Mouse (Mus musculus) layer of hippocampus, postnatal 25 days (tissue): ENCODE measurements at regions not wholly inside any gene's neighbourhood (a gene's known extent, or its start where the extent isn't known, plus 50 kb on each side); places are given as distances from the start of the nearest gene placed in this dataset.
A peak's percentile ranks its signal among the peaks of the same experiment; 100 is the strongest.

Experiments used
- DNase-seq, 2 experiments: peaks; one replicate each; pipeline ENCODE4 v3.0.0; 2022; ENCODE audit warnings: mixed read lengths in 2 of 2, low spot score in 1 of 2; ENCODE audit errors: extremely low spot score in 1 of 2

DNA sequence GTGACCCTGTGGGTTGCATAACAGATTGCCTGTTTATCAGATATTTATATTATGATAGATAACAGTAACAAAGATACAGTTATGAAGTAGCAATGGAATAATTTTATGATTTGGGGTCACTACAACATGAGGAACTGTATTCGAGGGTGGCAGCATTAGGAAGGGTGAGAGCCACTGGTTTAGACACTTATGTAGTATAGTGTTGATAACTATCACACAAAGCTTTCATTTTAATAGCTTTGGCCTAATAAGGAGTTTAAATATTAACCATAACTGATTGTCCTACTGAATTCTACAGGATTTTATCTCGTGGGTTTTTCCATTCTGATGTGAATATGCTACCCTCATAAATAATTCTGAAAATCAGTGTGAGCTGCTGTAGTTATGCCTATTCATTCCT lies 538.6 kb upstream of the Cited2 start:
- no peak for DNase-seq

DNA sequence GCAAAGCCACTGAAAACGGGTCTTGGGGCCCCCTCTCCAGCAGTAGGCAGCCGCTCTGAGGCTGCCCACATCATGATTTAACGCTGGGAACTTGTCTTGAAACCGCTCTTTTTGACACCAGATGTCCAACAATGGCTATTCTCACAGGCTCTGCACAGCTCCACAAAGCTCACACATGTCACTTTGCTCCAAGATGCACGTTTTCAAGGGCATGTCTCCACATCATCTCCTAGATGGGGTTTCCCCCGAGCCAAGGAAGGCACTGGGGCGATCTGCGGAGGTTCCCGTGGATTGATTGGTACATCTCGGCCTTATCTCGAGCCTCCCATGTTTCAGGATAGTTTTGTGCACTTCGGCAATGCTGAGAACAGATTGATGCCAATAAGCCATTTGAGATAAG lies 526.8 kb upstream of the Cited2 start:
- DNase-seq = no peak

DNA sequence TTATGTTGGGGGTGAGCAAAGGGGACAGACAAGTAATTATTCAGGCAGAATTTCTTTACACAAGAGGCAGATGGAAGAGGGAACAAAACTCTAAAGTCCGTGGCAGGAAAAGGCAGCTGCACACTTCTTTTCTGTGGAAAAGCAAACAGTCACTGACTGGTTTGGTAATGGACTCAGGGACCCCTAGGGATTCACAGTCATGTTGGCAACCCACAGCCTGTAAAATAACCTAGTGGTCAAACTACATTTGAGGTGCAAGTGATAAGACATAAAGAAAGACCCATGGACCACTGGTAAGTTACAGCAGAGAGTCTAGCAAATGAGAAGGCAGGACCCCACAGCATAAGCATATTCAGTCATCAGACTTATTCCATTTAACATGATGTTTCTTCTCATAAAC lies 526.4 kb upstream of the Cited2 start:
- no peak for DNase-seq

DNA sequence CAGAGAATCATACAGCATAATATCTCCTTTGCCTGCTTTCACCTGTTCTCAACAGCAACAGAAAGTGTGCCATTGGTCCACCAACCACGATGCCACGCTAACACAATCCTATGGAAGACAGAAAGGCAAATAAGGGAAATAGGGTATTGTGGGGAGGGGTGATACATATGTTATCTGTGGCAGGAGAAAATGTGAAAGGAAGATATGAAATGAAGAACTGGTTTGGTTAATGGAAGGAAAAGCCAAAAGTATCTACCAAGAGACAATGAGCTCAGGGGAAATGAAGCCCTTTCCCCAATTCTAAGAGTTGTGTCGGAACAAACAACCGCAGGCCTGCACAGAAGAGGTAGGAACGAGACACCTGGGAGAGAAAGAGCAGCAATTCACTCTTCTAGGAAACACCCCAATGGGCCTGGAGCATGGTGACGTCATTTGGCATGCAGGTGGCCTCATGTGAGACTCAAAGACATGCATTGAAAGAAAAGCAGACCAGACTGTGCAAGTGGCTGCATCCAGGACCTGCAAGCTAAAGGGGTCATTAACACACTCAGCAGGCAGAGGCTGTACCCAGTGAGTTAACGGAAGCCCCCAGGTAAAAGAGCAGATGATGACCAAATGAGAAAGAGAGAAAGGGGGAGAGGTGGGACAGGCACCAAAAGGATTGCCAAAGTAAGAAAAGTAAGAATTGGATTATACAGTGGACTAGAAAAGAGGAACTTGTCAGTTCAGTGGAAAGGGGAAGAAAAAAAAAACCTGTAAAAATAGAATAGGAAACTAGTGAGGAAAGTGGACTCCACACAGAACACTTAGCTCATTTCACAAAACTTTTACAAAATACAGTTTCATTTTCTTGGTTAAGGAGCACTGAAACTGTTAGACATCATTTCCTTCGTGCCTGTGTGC lies 522.2 kb upstream of the Cited2 start:
- no peak for DNase-seq

DNA sequence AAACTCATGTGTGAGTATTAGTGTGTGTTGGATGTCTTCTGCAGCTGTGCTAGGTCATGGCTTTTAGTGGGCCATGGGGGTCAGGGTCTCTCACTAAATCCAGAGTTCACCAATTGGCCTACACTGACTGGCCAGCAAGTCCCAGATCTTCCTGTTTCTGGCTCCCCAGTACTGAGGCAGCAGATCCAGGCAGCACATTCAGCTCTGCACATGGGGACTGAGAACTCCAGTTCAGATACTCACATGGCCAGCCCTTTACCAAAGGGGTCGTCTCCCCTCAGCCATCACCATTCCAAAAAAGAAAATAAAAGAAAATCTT lies 521.6 kb upstream of the Cited2 start:
- DNase-seq = no peak

DNA sequence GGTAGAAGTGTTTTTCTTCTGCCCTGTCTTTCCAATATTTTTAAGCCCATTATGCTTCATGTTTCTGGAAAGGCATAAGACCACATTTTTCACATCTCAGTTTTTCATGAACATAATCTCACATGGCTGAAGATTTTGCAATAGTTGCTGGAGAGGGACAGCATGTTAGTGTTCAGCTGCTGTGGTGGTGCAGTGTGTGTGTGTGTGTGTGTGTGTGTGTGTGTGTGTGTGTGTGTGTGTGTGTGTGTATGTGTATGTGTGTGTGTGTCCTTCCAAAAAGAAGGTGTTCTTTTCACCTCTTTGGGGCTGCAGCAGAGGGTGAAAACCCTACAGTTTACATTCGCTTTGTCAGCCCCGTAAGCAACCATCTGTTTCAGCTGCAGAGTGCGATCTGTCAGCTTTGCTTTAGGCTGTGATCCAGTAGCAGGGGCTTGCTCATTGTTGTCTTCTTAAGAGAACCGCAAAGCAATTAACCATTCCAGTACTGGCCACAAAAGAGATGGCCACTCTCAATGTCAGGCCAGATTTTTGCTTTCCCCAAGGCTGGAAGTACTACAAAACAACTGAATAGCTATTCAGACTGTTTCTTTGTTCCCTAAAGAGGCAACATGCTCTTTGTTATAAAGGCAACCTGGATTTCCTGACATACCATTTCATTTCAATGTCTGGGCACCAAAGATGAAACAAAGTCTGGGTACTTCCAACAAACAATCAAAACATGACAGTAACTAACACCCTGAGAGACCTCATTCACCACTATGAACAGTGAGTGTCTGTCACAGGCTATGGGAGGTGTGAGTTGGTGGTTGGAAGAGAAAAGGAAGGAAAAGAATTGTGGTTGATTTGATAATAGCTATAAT lies 520.2 kb upstream of the Cited2 start:
- peak in 1 of 2 experiments; percentile 19 for DNase-seq

DNA sequence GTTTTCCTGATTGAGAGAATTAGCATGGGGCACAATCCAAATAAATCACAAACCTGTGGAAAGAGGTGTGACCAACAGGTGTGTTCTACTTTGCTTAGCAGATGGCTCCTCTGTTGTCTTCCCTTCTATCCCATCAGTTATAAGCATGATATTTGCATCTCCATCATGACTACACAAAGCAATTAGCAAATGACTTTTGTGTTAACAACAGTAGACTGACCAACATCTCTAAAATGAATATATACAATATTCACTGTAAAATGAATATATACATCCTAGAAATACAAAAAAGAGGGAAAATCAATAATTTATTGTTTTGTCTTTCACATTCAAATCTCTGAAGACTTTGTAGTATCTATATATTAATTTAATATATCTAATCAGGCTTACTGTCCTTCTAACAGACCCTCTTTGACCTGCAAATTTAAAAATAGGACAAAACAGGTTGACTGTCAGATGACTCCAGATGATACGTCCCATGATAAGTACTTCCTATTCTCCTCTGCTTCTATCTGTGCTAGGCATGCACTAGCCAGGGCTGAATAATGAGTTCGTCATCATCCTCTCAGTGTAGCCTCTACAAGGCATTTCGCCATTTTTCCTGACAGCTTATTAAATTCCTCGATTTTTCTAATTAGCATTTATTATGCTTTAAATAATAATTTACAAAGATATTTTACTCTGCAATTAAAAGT lies 519.5 kb upstream of the Cited2 start:
- DNase-seq = no peak

DNA sequence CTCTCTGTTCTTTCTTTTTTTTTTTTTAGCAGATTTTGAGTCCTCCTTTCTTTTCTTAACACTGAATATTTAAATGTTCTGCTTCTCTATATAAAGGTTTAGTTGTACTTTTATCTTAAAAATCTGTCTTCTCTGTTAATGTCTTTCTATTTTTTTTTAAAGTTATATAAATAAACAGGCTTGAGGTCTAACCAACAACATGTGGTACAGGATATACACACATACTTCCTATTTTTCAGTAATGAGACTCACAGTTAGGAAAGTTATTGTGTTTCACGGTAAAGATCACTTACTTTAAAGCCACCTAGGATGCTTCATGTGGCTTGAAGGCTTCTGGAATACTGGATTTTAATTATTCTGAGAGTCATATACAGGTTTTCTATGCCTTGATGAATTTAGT lies 518.9 kb upstream of the Cited2 start:
- DNase-seq = no peak

DNA sequence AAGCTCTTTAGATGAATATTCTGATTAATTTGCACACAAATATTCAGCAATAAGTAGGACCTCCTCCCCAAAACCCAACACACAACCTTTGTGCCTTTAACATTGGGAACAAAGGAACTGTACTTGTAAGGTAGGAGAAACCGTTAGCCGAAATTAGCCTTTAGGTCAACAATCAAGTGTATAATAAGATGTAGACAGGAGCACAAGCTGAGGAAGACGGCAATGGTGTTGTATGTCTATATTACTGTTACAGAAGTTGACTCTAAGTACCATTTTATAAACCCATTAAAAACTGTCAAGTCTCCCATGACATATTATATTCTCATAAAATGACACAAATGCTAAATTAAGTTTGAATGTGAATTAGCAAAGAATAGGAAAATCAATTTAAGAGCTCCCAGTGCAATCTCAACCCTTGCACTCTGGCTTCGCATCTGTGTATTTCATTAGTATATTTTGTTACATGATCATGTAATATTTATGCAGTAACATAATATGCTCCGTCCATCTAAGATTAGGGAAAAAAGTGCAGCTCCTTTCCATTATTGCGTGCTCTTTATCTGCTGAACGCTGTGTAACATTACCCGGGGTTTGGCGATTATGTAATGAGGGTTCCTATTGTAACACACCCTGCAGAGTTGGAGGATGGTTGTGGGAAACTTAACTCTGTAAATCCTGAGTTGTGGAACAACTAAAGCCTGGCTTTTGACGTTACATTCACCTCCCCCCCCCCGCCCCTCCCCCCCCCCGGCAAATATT lies 510.3 kb upstream of the Cited2 start:
- DNase-seq = no peak

DNA sequence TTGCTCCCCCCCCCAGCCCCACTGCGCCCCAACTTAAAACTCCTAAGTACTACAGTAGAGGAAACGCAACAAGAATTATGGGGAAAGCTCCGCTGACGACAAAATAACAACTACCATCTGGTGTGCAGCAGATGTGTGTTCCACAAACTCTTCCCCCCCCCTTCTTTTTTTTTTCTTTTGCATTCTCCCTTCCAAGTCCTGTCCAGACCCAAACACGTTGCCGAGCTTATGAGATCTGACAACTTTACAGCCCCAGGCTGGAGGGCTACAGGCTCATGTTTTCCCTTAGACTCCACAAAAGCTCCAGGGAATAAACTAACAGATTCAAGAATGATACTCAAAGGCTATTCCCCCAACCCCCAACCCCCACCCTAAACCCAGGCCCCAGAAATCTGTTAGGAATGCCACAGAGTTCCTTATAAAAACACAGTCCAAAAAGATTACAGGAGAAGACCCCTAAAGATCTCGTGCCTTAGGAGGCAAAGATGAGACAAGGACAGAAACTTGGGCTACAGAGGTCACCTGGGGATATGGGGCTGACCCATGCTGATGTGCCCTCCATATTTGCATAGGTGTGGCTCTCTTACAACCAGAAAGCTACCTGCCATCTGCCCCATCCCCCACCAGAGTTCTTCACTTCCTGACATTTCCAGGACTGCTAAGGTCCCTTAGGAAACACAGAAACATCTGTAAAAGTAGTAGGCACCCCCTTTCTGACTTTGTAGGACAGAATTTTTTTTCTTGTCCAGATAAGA lies 509.5 kb upstream of the Cited2 start:
- no peak for DNase-seq

DNA sequence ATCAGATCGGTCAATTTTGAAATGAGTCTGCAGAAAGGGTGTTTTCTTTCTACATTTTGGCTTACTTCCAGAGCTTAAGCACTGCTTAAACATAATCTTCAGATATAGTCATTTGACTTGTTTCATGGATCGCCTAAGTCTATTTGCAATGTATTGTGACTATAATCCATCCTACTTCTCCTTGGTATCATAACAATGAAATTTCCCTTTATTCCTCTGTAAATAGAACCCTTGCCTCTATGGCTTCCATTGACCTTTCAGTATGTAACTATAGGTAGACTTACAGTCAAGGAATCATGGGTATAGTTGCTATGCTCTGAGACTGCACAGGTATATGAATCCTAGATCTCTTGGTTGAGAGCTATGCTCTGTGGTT lies 509.0 kb upstream of the Cited2 start:
- no peak for DNase-seq

DNA sequence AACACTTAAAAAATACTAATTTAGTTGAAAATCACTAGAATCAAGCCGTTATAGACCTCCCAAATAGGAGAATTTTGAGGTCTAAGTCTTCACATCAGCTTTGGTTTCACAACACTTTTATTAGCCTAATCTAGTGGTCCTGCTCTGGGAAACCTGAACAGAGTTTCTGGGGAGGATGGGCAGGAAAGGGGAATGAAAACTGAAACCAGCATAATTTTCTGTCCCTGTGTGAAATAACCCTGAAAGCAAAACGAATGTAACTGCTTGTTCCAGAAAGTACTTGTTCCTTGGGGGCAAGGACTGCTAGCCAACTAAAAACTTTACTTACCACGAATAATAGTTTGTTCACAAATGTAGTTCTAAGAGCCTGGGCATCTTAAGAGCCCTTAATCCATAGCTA lies 508.0 kb upstream of the Cited2 start:
- DNase-seq = no peak

DNA sequence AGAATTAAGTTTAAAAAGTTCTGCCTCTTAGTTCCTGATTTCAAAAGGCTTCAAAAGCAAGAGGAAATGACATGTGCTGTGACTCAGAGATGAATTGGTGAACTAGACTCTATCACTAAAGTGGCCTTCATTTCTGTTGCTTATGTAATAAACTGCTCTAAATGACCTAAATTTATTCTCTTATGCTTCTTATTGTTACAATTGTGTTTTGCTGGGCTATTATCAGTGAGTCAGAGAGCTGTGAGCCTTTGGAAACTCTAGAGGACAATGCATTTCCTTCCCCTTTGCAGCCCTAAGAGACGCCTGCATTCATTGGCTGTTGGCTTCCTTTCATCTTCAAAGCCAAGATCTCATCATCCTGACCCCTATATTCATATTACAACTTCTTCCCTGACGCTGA lies 501.5 kb upstream of the Cited2 start:
- no peak for DNase-seq

DNA sequence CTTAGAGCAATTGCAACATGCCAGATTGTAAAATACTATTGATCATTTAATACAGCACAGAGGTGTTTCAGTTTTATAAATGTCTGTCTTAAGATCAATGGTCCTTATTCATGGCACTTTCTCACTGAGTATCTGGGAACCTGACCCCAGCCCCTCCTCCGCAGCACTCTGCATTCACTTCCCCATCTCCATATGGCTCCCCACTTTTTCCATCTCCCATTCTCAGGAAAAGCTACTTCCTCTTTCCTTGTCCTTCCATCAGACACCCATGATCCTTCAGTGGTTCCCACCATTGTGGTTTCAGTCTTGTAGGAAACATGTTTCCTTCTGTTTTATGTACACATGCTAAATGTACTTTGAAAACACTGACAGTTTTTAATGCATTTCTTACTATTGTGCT lies 497.3 kb upstream of the Cited2 start:
- DNase-seq = no peak

DNA sequence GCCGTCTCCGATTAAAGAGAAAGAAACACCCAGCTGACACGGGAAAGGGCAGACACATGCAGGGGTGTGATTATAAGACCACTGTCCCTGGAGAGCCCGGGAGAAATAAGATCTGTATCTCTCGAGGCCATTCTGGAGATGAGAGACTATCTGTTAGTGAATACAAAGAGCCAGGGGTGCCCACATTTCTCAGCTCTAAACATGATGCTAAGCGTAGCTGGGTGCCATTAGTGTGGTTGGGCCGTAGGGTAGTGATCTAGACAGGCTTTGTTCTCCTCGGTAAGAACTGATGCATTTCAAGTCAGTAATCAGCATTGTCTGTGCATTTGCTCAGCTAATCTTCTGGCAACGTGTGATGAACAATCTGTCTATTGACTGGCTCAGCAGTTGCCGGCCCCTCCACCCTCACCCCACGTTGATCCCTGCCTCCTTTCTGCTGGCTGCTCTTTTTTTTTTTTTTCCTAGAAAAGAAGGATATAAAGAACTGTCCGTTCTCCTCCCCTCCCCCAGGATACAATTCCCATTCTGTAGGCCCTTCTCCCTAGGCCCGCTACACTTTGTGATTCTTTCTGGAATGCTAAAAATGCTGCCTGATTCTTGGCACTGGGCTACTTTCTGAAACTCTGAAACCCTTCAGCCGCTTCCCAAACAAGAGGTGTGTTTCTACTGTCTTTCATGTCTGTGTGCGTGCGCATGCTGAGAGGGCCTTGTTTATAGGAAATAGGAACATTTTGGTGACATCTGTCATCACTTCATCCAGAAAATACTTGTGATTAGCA lies 492.8 kb upstream of the Cited2 start:
- DNase-seq = peak in 1 of 2 experiments; percentile 9

DNA sequence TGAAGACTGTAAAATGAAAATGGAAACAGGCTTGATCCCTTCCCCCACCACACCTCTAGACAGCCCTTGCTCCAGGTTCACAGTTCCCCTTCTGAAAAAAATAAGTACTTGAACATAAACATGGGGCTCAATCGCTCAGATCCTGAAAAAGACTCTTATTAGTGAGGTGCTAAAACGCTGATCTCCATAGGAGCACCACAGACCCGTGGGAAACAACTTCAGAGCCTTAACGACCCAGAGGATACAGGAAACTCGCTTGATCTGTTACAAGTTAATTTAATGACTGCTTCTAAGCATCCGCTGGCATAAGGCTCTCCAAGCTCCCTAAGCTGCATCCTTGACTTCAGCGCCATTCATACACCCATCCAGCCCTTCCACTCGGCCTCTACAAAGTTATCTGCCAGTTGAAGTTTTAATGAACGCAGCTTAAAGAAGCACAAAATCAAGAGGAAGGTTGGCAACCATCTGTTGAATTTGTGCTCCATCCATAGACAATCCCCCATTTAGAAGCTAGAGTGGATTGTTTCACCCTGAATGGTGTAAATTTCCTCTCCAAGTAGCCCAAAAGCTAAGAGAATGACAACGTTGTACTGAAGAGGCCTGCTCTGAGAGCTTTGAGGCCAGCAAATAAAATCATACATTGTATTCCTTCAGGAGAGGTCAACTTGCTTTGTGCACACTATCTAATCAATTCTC lies 486.9 kb upstream of the Cited2 start:
- no peak for DNase-seq

DNA sequence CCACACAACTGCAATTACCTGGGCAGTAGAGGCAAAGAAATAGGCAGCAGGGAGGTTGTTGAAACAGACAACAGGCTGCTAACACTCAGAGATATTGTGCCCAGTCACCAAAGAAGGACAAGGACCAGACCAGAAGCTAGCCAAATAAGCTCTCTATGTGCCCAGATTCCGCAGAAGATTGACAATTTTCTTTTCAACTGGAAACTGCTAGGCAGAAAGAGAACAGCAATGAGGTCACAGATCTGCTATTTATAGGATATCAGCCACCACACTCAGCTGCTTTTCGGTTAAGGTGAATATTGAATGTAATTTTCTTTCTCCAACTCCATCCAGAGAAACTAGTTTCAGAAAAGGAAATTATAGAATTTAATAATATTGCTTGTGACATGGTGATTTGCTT lies 486.3 kb upstream of the Cited2 start:
- DNase-seq = no peak

DNA sequence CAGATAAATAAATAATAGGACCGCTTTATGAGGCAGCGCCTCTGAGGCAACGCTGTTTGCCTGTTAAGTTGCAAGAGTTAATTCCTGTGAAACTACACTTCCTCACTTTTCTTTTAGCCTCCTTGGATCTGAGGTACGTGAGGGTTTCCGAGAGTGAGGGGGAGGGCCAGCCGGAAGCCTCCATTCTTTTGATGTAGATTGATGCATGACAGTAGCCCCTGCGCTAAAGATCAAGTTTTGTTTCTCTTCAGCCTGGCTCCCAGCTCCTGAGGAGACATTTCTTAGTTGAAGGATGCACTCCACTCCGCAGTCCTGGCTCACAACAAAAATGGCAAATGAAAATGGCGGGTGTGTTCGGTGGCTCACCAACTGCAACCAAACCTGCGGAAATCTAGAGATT lies 485.6 kb upstream of the Cited2 start:
- no peak for DNase-seq
